Mouse (Mus musculus): ENCODE data around the gene Tiam1.

The Tiam1 gene

GRCm38 (mm10) chr16:90046494-90047158 lies 96.9 kb downstream of the Tiam1 start:
- DNase-seq: no peak

- DNase-seq: no peak
These were observed 98.0 kb downstream of the Tiam1 start for GRCm38 (mm10) chr16:90045611-90046010.

GRCm38 (mm10) chr16:90044004-90044754 lies 99.4 kb downstream of the Tiam1 start:
- peak; percentile 19 for DNase-seq

GRCm38 (mm10) chr16:90042874-90043273 lies 100.7 kb downstream of the Tiam1 start:
- no peak for DNase-seq

GRCm38 (mm10) chr16:90042386-90042785 lies 101.2 kb downstream of the Tiam1 start:
- peak; percentile 31 for DNase-seq

- DNase-seq: peak; percentile 47
These were observed 102.7 kb downstream of the Tiam1 start for GRCm38 (mm10) chr16:90040771-90041364.

- no peak for DNase-seq
These were observed 107.9 kb downstream of the Tiam1 start for GRCm38 (mm10) chr16:90035595-90036110.

- DNase-seq: no peak
These were observed 113.2 kb downstream of the Tiam1 start for GRCm38 (mm10) chr16:90030355-90030754.

GRCm38 (mm10) chr16:90027886-90028285 lies 115.7 kb downstream of the Tiam1 start:
- DNase-seq: no peak

GRCm38 (mm10) chr16:90025526-90026172 lies 117.9 kb downstream of the Tiam1 start:
- DNase-seq: no peak

GRCm38 (mm10) chr16:90023665-90024010 lies 119.9 kb downstream of the Tiam1 start:
- DNase-seq: no peak

GRCm38 (mm10) chr16:90022932-90023664 lies 120.5 kb downstream of the Tiam1 start:
- no peak for DNase-seq

GRCm38 (mm10) chr16:90016046-90016445 lies 127.5 kb downstream of the Tiam1 start:
- DNase-seq: no peak

- no peak for DNase-seq
These were observed 129.0 kb downstream of the Tiam1 start for GRCm38 (mm10) chr16:90014596-90014995.

GRCm38 (mm10) chr16:90011521-90012181 lies 131.9 kb downstream of the Tiam1 start:
- no peak for DNase-seq

- DNase-seq: no peak
These were observed 135.1 kb downstream of the Tiam1 start for GRCm38 (mm10) chr16:90008504-90008903.

GRCm38 (mm10) chr16:90007391-90007977 lies 136.1 kb downstream of the Tiam1 start:
- DNase-seq: no peak

- DNase-seq: no peak
These were observed 140.0 kb downstream of the Tiam1 start for GRCm38 (mm10) chr16:90003556-90003955.

GRCm38 (mm10) chr16:89995155-89995554 lies 148.4 kb downstream of the Tiam1 start:
- no peak for DNase-seq

- peak; percentile 75 for DNase-seq
These were observed 149.4 kb downstream of the Tiam1 start for GRCm38 (mm10) chr16:89993991-89994825.

GRCm38 (mm10) chr16:89993506-89993905 lies 150.1 kb downstream of the Tiam1 start:
- DNase-seq: peak; percentile 56
